Mouse (Mus musculus) forebrain, embryonic 16.5 days (tissue): ENCODE measurements around the gene Cdc42bpg. TPM values are rescaled to one million over a fixed set of nuclear protein-coding genes. Genes with fewer than 3 reads are reported as not detected.
A peak's percentile ranks its signal among the peaks of the same experiment; 100 is the strongest.

Source experiments
- ATAC-seq: fragments of 200-750 bp; cut with Nextera tagmentation; 2 replicates; pipeline ENCODE4 v1.8.0; 2017; ENCODE audit warnings: mild to moderate bottlenecking, moderate library complexity
- H3K27ac ChIP-seq: fragments of 300-500 bp; sonication (generic); 2 replicates; pipeline ENCODE4 v1.5.1; 2014; ENCODE audit warnings: low read length, control low read depth
- H3K27me3 ChIP-seq: fragments of 300-500 bp; sonication (generic); replicated peaks from 2 replicates; pipeline ENCODE4 v1.6.1; 2014; ENCODE audit warnings: low read length; ENCODE audit not compliant: control insufficient read depth, insufficient read depth
- H3K36me3 ChIP-seq: fragments of 300-500 bp; sonication (generic); 2 replicates; pipeline ENCODE4 v1.6.1; 2014; ENCODE audit not compliant: control insufficient read depth, insufficient read depth
- H3K4me1 ChIP-seq: fragments of 300-500 bp; sonication (generic); replicated peaks from 2 replicates; pipeline ENCODE4 v1.6.1; 2014; ENCODE audit warnings: low read length; ENCODE audit not compliant: control insufficient read depth, insufficient read depth
- H3K4me2 ChIP-seq: fragments of 300-500 bp; sonication (generic); 2 replicates; pipeline ENCODE4 v1.6.1; 2014; ENCODE audit warnings: mild to moderate bottlenecking, low read length, control low read depth
- H3K4me3 ChIP-seq: fragments of 300-500 bp; sonication (generic); replicated peaks from 2 replicates; pipeline ENCODE4 v1.5.1; 2014; ENCODE audit warnings: mild to moderate bottlenecking, low read length, control low read depth
- H3K9ac ChIP-seq: fragments of 300-500 bp; sonication (generic); replicated peaks from 2 replicates; pipeline ENCODE4 v1.6.1; 2014; ENCODE audit warnings: low read depth, low read length, control low read depth
- H3K9me3 ChIP-seq: fragments of 300-500 bp; sonication (generic); 2 replicates; pipeline ENCODE4 v1.6.1; 2016; ENCODE audit warnings: low read length; ENCODE audit not compliant: control insufficient read depth
- WGBS: fragments of 180-500 bp; shearing (Covaris S2); extraction: QIAGEN DNeasy Blood & Tissue Kit; methylation state at CpG from one replicate; pipeline ENCODE4 v1.1.7; 2014; 5-methylcytosine and 5-hydroxymethylcytosine counted together
- polyA plus RNA-seq: library from polyadenylated mRNA; unstranded; fragments of >200 nt; fragmentation: Nextera tagmentation; extraction: Ambion mirVana; gene quantifications from 2 replicates; pipeline ENCODE4 v1.2.1, GENCODE M21; 2015

The Cdc42bpg gene
- 0.52 and 1.1 TPM in 2 replicates for polyA plus RNA-seq

DNA sequence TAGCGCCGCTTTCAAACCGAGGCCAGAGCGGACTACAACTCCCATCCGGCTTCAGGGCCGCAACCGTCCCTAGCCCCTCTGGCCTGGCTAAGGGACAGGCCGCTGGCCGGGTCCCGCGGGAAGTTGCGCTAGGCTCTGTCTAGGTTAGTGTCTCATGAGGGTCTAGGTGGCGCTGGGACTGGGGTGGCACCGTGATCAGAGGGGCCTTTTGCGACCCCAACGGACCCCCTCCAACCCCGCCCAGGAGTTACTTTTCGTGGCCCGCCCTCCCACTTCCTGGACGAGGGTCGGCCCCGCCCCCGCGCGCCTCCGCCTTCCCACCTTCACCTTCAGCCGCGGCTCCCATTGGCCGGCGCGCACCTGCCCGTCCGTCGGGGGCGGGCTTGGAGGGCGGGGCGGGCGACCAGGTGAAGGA is at the start of gene Cdc42bpg:
Gene Cdc42bpg (plus strand): TSS at position 320 of the 415 bp plus-strand sequence.
- Histone ChIP-seq H3K4me2 (peak within 1 kb of the TSS; percentile 57), H3K9ac (peak within 1 kb of the TSS; percentile 58), H3K27me3 (no peaks in the 10 kb centered on the region), H3K9me3 (no peaks in the 10 kb centered on the region), H3K4me1 (peaks cover 8% of the 10 kb centered on the region), H3K36me3 (no peaks in the 10 kb centered on the region), H3K27ac (no peak within 1 kb of the TSS), H3K4me3 (peak within 1 kb of the TSS; percentile 51)
- ATAC-seq, result peak; percentile 54
- under 1% methylated on average over 36 of the region's 38 CpGs for WGBS

DNA sequence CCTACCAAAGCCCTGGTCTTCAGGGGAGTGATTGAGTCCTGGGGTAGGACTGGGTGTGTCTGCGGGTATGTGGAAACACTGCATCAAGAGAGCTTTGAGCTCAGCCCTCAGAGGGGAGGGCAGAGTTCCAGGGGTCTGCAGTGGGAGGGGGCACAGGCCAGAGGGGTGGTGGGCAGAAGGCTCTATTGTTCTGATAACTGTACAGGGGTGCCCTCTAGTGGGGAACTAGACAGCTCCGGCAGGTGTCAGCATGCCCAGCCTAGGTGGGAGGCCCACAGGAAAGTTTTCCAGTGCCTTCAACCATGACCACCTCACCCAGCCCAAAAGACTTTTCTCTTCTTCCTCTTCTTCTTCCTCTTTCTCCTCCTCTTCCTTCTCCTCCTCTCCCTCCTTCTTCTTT is 45.8 kb upstream of the Cdc42bpg start:
- 57% methylated on average over 2 of the region's 2 CpGs for WGBS
- no peaks in the 10 kb centered on the region for H3K27me3 ChIP-seq
- no peak overlapping the region for H3K4me3 ChIP-seq
- no peak overlapping the region for H3K4me2 ChIP-seq
- H3K9me3 ChIP-seq, result no peaks in the 10 kb centered on the region
- H3K9ac ChIP-seq, result no peak overlapping the region
- H3K4me1 ChIP-seq, result no peaks in the 10 kb centered on the region
- peaks cover 20% of the 10 kb centered on the region for H3K36me3 ChIP-seq
- no peak for ATAC-seq
- H3K27ac ChIP-seq, result no peak overlapping the region

DNA sequence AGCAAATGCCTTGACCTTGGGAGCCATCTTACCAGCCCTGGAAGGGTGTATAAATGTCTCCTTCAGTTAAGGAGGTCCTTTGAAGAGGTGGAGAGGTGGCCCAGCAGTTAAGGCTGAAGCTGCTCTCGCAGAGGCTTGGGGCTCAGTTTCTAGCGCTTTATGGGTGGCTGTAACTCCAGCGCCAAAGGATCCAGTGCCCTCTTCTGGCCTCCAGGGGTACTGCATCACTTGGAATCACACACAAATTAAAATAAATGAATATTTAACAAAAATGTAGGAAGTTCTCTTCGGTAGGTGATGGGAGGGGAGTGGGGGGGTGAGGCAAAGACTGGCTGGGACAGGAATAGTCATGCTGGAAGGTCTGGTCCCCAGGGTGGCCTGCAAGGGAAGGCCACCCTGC is 45.3 kb upstream of the Cdc42bpg start:
- WGBS, result 81% methylated on average over 4 of the region's 4 CpGs
- Histone ChIP-seq H3K27ac (no peak overlapping the region), H3K9ac (no peak overlapping the region), H3K4me3 (no peak overlapping the region), H3K4me1 (no peaks in the 10 kb centered on the region), H3K9me3 (no peaks in the 10 kb centered on the region), H3K36me3 (peaks cover 20% of the 10 kb centered on the region), H3K4me2 (no peak overlapping the region), H3K27me3 (no peaks in the 10 kb centered on the region)
- no peak for ATAC-seq

DNA sequence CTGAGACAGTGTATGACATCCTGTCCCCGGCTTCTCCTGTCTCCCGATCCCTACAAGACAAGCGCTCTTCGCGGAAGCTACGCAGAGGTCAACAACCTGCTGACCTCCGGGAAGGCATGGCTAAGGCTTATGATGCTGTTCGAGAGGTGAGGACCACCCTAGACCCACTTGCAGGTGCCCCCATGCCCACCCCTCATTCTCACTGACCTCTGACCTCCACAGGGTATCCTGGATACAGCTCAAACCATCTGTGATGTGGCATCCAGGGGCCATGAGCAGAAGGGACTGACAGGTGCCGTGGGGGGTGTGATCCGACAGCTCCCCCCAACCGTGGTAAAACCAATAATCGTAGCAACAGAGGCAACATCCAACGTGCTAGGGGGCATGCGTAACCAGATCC is 44.9 kb upstream of the Cdc42bpg start:
- H3K9ac ChIP-seq, result no peak overlapping the region
- no peaks in the 10 kb centered on the region for H3K9me3 ChIP-seq
- no peaks in the 10 kb centered on the region for H3K4me1 ChIP-seq
- H3K4me3 ChIP-seq, result no peak overlapping the region
- 91% methylated on average over 14 of the region's 14 CpGs for WGBS
- H3K4me2 ChIP-seq, result no peak overlapping the region
- no peaks in the 10 kb centered on the region for H3K27me3 ChIP-seq
- no peak overlapping the region for H3K27ac ChIP-seq
- H3K36me3 ChIP-seq, result peaks cover 18% of the 10 kb centered on the region
- no peak for ATAC-seq

DNA sequence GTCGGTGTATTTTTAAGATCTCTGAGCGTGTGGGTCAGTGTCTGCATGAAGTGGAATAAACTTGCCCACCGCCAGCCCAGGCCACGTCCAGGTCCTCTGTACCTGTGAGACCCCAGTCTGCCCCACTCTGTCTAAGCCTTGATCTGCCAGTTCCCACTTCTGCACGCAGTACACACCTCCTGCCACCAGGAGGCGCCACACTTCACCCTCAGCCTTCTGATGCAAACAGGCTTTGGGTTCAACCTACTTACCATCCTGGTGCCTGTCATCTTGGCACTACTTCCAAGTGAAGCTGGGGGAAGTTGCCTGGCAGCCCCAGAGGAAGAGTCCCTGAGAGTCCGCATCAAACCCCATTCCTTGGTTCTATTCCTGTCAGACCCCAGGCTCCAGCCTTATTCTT is 44.0 kb upstream of the Cdc42bpg start:
- Histone ChIP-seq H3K4me2 (no peak overlapping the region), H3K36me3 (peaks cover 12% of the 10 kb centered on the region), H3K27me3 (no peaks in the 10 kb centered on the region), H3K4me1 (no peaks in the 10 kb centered on the region), H3K9ac (no peak overlapping the region), H3K9me3 (no peaks in the 10 kb centered on the region), H3K4me3 (no peak overlapping the region), H3K27ac (no peak overlapping the region)
- 60% methylated on average over 7 of the region's 7 CpGs for WGBS
- ATAC-seq, result no peak

DNA sequence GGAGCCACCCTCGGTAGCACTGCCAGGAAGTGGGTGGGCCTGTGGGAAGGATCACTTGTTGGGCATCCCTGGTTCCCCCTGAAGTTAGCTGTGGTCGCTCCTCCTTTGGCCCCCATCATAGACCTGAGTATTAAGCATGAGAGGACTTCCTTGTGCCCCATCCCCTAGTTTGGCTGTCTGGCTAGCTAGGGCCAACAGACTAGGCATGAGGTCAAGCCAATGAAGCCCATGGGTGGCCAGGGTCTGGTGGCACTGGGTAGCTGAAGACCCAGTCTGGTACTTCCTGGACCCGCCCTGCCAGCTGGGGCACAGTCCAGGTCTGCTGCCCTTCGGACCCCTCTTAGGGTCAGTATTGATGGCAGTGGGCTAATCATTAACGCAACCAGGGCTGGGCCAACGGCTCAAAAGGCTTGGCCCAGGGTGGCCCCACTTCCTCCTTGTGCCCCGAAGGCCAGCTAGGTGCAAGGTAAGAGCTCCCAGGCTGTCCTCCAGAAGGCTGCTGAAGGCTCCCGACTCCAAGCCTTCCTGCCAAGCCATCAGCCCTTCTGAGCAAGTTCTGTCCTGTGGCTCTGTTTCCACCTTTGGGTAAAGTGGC is 43.3 kb upstream of the Cdc42bpg start:
- Histone ChIP-seq H3K27me3 (no peaks in the 10 kb centered on the region), H3K4me1 (0 out of 2 replicates have a peak, but pooled peaks cover 2% of the 10 kb centered on the region), H3K27ac (no peak overlapping the region), H3K36me3 (peaks cover 6% of the 10 kb centered on the region), H3K9me3 (no peaks in the 10 kb centered on the region), H3K4me2 (no peak overlapping the region), H3K4me3 (no peak overlapping the region), H3K9ac (no peak overlapping the region)
- 91% methylated on average over 8 of the region's 8 CpGs for WGBS
- ATAC-seq, result no peak

DNA sequence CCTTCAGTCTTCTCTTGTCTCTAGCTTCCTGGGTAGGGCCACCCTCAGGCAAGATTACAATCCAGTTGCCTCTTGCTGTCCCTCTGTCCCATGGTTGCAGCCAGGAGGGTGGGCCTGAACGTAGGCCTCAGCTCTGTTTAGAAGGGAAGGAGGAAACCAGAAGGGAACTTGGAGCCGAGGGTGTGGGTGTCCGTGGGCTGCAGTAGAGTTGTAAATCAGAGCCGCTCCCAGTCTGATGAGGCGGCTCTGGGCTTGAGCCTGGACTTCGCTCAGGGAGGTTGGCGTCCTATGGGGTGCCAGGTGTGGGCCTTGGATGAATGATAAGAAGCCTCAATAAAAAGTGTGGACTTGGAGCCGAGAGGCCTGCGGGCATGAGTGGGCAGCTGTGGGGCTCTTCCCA is 42.1 kb upstream of the Cdc42bpg start:
- no peak overlapping the region for H3K4me2 ChIP-seq
- ATAC-seq, result no peak
- H3K36me3 ChIP-seq, result peaks cover 5% of the 10 kb centered on the region; the same call in 1 of the 2 replicates
- no peak overlapping the region for H3K27ac ChIP-seq
- no peak overlapping the region for H3K4me3 ChIP-seq
- no peaks in the 10 kb centered on the region for H3K9me3 ChIP-seq
- 82% methylated on average over 9 of the region's 9 CpGs for whole genome bisulfite sequencing
- H3K27me3 ChIP-seq, result no peaks in the 10 kb centered on the region
- 0 out of 2 replicates have a peak, but pooled peaks cover 5% of the 10 kb centered on the region for H3K4me1 ChIP-seq
- no peak overlapping the region for H3K9ac ChIP-seq

DNA sequence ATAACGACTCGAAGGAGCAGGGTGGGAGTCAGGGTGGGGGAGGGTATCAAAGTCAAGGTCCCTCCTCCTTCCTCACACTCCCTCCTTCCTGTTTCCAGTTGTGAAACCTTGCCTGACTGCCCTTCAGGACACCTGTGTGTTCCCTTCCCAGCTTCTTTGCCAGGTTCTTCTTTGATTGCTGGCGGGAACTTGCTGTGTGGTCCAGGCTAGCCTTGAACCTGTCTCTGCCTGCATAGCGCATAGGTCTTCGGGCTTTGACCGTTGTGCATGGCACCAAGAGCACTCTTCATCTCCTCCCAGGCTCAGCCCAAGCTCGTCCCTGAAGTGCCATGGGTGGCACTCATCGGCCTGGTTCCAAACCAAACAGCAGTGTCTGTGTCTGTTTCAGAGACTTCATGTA is 41.3 kb upstream of the Cdc42bpg start:
- H3K27ac ChIP-seq, result no peak overlapping the region
- no peak overlapping the region for H3K9ac ChIP-seq
- H3K36me3 ChIP-seq, result peaks cover 5% of the 10 kb centered on the region; the same call in 1 of the 2 replicates
- WGBS, result 85% methylated on average over 8 of the region's 8 CpGs
- no peak overlapping the region for H3K4me3 ChIP-seq
- no peaks in the 10 kb centered on the region for H3K9me3 ChIP-seq
- no peaks in the 10 kb centered on the region for H3K27me3 ChIP-seq
- H3K4me2 ChIP-seq, result no peak overlapping the region
- no peak for ATAC-seq
- 0 out of 2 replicates have a peak, but pooled peaks cover 5% of the 10 kb centered on the region for H3K4me1 ChIP-seq

DNA sequence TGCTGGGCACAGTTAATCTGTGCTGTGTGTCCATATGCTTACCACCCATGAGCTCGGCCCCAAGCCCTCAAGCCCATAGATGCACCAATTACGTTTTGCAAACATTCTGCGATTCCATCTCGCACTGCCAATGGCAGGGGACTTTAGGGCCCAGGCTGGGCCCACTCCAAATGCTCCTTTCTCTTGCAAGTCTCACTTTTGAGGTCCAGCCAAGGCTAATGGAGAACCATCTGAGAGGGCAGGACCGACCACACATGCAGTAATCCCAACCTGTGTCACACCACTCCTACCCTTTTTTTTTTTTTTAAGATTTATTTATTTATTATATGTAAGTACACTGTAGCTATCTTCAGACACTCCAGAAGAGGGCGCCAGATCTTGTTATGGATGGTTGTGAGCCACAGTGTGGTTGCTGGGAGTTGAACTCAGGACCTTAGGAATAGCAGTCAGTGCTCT is 40.5 kb upstream of the Cdc42bpg start:
- Histone ChIP-seq H3K27me3 (no peaks in the 10 kb centered on the region), H3K9ac (no peak overlapping the region), H3K4me3 (no peak overlapping the region), H3K36me3 (no peaks in the 10 kb centered on the region), H3K9me3 (no peaks in the 10 kb centered on the region), H3K4me1 (0 out of 2 replicates have a peak, but pooled peaks cover 5% of the 10 kb centered on the region), H3K27ac (no peak overlapping the region), H3K4me2 (no peak overlapping the region)
- WGBS, result 63% methylated on average over 6 of the region's 6 CpGs
- ATAC-seq, result no peak
